Mouse (Mus musculus) right cerebral cortex, postnatal 36 days (tissue): Measurements from ENCODE around the gene Erc1.

Source experiments
- DNase-seq, 2 experiments: peaks; one replicate each; pipeline ENCODE4 v3.0.0; 2022; ENCODE audit warnings: low spot score in 2 of 2, mixed read lengths in 1 of 2

The Erc1 gene

GRCm38 (mm10) chr6:119808726-119809505, 39.1 kb downstream of the Erc1 start:
- DNase-seq = peak in 1 of 2 experiments; percentile 59

- DNase-seq = no peak
Measured at GRCm38 (mm10) chr6:119803239-119803638, 44.7 kb downstream of the Erc1 start.

DNA sequence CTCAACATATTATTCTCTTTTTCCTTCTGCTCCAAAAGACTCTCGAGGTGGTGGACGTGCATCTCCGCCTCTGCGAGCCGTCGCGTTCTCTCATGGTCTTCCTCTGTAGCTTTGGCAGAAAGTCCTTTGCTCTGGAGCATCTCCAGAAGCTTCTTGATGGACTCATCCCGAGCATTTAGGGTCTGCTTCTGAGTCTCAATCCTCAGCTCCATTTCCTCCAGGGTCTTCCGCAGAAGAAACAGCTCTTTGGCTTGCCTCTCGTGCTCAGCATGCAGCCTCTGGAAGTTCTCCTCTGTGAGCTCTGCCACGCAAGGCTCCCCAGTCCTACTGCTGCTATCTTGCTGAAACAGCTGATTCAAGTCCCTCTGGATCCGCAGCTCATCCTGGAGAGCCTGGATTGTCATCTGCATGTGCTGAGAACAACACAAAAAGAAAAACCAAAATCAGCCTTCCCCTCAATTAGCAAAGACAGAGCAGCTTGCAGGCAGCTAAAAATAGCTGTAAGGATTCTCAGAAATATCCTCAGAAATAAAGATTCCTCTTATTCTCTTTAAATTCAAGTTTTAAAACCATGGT, 51.0 kb downstream of the Erc1 start:
- peak; percentile 45 to 50 for DNase-seq

- DNase-seq = no peak
Measured at GRCm38 (mm10) chr6:119796291-119796690, 51.7 kb downstream of the Erc1 start.

DNA sequence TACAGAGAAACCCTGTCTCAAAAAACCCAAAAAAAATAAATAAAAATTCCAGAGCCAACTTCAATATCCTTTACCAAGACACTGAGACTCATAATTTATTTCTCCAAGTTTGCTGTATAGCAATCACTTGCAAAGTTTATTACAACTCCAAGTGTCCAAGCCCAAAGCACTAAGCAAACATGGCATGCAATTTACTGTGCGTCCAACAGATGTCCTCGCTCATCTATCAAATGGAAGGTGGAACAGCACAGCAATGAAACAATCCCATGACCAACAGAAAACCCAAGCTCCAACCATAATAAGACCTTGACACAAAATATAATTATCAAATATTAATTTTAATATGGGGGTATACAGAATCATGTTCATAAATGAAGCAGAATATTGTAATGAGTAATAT, 55.4 kb downstream of the Erc1 start:
- DNase-seq = peak in 1 of 2 experiments; percentile 16

GRCm38 (mm10) chr6:119782416-119782815, 65.6 kb downstream of the Erc1 start:
- DNase-seq = no peak

GRCm38 (mm10) chr6:119781109-119781508, 66.9 kb downstream of the Erc1 start:
- no peak for DNase-seq

- DNase-seq = no peak
Measured at GRCm38 (mm10) chr6:119768778-119769177, 79.2 kb downstream of the Erc1 start.

DNA sequence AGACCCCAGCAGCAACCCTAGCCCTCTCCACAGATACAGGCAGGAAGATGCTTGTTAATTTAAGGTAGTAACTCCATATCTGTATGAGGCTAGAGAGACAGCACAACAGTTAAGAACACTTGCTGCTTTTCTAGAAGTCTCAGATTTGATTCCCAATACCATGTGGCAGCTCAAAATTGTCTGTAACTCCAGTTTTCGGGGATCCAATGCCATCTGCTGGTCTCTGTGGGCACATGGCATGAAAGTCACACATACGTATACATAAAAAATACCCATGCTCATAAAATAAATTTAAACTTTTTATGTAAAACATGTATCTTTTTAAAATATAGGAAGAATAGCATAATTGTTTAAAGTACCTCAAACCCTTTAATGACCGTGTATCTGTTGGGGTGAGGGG, 83.6 kb downstream of the Erc1 start:
- no peak for DNase-seq

- no peak for DNase-seq
Measured at GRCm38 (mm10) chr6:119759866-119760265, 88.1 kb downstream of the Erc1 start.

- DNase-seq = no peak
Measured at GRCm38 (mm10) chr6:119758490-119758889, 89.5 kb downstream of the Erc1 start.

- no peak for DNase-seq
Measured at GRCm38 (mm10) chr6:119757796-119758195, 90.2 kb downstream of the Erc1 start.

DNA sequence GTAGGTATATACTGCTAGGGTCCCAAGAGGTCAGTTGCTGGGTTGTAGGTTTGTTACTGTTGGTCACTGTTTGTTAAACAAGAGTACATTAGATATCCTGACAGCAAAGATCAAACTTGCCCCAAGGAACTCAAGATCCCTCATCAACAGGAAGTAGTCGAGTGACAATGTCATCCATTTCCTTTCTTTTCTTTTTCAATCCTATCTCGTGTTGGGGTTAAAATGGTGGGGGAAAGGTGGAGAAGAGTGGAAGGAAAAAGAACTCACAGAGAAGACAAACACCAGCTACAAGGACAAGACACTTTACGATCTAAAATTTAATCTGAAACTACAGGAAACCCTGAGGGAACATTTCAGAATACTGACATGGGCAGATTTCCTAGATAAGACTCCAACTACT, 92.1 kb downstream of the Erc1 start:
- no peak for DNase-seq

- DNase-seq = no peak
Measured at GRCm38 (mm10) chr6:119749093-119749635, 98.8 kb downstream of the Erc1 start.

- no peak for DNase-seq
Measured at GRCm38 (mm10) chr6:119741861-119742260, 106.1 kb downstream of the Erc1 start.

DNA sequence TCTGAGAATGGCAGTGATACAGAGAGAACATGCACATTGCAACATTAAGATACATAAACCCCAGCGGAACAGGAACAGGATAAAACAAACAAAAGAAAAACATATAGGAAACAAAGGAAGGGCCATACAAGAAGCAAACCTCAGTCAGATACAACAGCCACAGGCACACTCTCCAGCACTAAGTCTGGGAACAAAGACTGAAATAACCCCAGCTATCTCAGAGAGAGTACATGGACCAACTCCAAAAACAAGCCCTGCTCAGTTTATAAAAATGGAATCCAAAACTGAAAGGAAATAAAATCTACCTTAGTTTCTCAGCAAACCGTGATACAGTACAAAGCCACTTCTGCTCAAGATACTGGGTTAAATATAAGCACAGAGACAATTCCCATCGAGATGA, 107.4 kb downstream of the Erc1 start:
- DNase-seq = no peak

- no peak for DNase-seq
Measured at GRCm38 (mm10) chr6:119738638-119739375, 109.2 kb downstream of the Erc1 start.

DNA sequence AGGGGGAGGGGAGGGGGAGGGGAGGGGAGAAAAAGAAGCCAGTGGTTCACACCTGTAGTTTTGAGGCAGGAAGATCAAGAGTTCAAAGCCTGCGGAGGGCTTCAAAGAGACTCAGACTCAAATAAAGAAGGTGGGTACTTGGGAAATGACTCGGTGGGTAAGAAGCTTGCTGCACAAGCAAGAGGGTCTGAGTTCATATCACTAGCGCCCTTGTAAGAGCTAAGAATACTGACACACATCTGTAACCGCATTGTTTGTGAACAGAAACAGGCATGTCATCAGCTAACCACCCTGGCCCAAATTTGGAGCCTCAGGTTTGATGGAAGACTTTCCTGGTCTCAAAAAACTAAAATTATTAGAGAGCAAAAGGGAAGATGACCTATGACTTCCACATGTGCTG, 110.3 kb downstream of the Erc1 start:
- DNase-seq = no peak

GRCm38 (mm10) chr6:119735937-119736336, 112.0 kb downstream of the Erc1 start:
- DNase-seq = no peak

DNA sequence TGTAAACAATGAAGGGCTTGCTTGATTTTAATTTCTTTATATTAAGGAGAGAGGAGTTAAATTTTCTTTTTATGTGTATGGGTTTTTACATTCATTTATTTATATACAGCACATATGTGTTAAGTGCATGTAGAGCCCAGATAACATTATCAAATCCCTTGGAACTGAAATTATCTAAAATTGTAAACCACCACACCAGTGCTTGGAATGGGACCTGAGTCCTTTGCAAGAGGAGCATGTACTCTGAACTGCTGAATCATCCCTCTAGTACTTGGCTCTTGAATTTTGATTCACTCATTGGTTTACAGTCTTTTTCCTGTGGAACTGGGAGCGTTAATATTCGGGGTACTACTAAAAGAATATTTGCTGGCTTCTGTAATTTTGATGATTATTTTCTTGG, 116.8 kb downstream of the Erc1 start:
- DNase-seq = no peak

GRCm38 (mm10) chr6:119715234-119715633, 132.7 kb downstream of the Erc1 start:
- no peak for DNase-seq

DNA sequence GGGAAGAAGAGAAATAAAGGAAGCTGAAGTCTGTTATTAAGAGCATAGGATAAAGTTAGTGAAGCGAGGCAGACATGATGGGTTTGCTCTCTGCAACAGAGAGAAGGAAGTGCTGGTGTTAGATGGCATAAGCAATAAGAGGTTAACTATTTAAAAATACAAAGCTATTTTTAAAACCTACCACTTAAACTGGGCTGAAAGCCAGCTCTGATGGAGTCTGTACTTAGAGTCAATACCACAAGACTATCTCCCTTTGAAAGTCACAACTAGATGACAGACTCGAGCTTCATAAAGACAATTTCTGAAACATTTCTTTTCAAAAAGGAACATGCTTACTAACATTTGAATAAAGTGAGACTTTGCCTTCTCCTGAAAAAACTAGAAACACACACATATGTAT, 134.0 kb downstream of the Erc1 start:
- no peak for DNase-seq

GRCm38 (mm10) chr6:119712486-119712885, 135.5 kb downstream of the Erc1 start:
- DNase-seq = no peak
